ENCODE assay signal across 9 mouse cellular contexts in the genomic region with DNA sequence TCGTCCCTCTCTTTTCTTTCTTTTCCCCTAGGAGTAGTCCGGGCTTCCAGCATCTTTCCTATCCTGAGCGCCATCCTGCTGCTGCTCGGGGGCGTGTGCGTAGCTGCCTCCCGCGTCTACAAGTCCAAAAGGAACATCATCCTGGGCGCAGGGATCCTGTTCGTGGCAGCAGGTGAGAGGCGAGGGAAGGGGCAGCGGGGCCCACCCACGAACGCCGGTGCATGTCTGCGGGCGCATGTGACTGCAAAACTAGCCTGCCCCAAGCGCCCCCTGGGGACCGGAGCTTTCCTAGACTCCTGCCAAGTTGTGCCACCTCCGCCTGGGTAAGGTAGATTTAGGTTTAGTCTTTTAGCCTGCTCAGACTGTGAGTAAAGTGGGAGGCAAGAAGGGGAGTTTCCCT. TPM values are rescaled to one million over a fixed set of nuclear protein-coding genes. Genes with fewer than 3 reads are reported as not detected.
DNase-seq lines count a peak whose midpoint lies in the region; ATAC-seq and TF ChIP-seq lines count a peak whose summit lies in the region.
"Had no signal": no experiment of that assay in that cellular context is flagged by ENCODE, and none has a peak within 500 bp of the region (broad histone marks: within the 10 kb centered on the region; RNA-seq: fewer than 3 reads in every experiment).

No protein-coding gene starts in this region.

- H3K4me3 ChIP-seq in kidney, embryonic 14.5 days (ENCODE audit: low read length), result peak overlapping the region; percentile 42
- H3K4me3 ChIP-seq in stomach, postnatal 0 days (ENCODE audit: low read depth, low read length), result peak overlapping the region; percentile 10; the same call in 1 of the 2 replicates

- TF ChIP-seq CTCF in stomach, postnatal 0 days (IDR thresholded peaks at IDR 0.05; ENCODE audit: low read depth), result peak; percentile 43

- peaks cover 57% of the 10 kb centered on the region for H3K27me3 ChIP-seq in kidney, embryonic 14.5 days (ENCODE audit: control insufficient read depth, insufficient read depth, low read length)
- H3K27me3 ChIP-seq in stomach, postnatal 0 days (ENCODE audit: control insufficient read depth, insufficient read depth, low read length), result peaks cover 20% of the 10 kb centered on the region

- H3K36me3 ChIP-seq in kidney, embryonic 14.5 days (ENCODE audit: control insufficient read depth, insufficient read depth, low read length), result no peaks in the 10 kb centered on the region
- H3K36me3 ChIP-seq in stomach, postnatal 0 days (ENCODE audit: control insufficient read depth, insufficient read depth, low read length), result no peaks in the 10 kb centered on the region

- no peaks in the 10 kb centered on the region for H3K9me3 ChIP-seq in kidney, embryonic 14.5 days (ENCODE audit: control insufficient read depth, low read length)
- no peaks in the 10 kb centered on the region for H3K9me3 ChIP-seq in stomach, postnatal 0 days (ENCODE audit: control insufficient read depth, low read length)

- no peak overlapping the region for H3K27ac ChIP-seq in kidney, embryonic 14.5 days (ENCODE audit: low read depth, low read length)
- no peak overlapping the region for H3K27ac ChIP-seq in stomach, postnatal 0 days (replicated peaks)

- H3K9ac ChIP-seq in kidney, embryonic 14.5 days (ENCODE audit: low read depth, low read length), result no peak overlapping the region
- no peak overlapping the region for H3K9ac ChIP-seq in stomach, postnatal 0 days (ENCODE audit: low read length)

- peaks cover 3% of the 10 kb centered on the region; the same call in 1 of the 2 replicates for H3K4me1 ChIP-seq in kidney, embryonic 14.5 days (ENCODE audit: control insufficient read depth, insufficient read depth, low read length)
- no peaks in the 10 kb centered on the region; the same call in 1 of the 2 replicates for H3K4me1 ChIP-seq in stomach, postnatal 0 days (replicated peaks; ENCODE audit: control insufficient read depth, insufficient read depth)

- TF ChIP-seq EP300 in stomach, postnatal 0 days (optimal IDR thresholded peaks at IDR 0.05), result no peak

- WGBS in kidney, embryonic 14.5 days, result under 1% methylated on average over 20 of the region's 20 CpGs
- WGBS in stomach, postnatal 0 days, result 1% methylated on average over 20 of the region's 20 CpGs

- DNase-seq in kidney, adult 11 months, result no peak
- peak; percentile 71 for DNase-seq in ES-CJ7 (ENCODE audit: low read depth, low spot score)
- DNase-seq in cerebellum, adult 9-10 months, result peak; percentile 54
- DNase-seq in heart, postnatal 4 days, result peak; percentile 37
- DNase-seq in stomach, postnatal 0 days (ENCODE audit: low spot score), result no peak
- DNase-seq in gastrocnemius, postnatal 4 days (ENCODE audit: low spot score in 2 of 2), result no peak

- peak overlapping the region; percentile 56 for H3K4me2 ChIP-seq in kidney, embryonic 14.5 days (replicated peaks; ENCODE audit: low read depth, low read length)
- peak overlapping the region; percentile 49 for H3K4me2 ChIP-seq in stomach, postnatal 0 days (replicated peaks; ENCODE audit: low read depth)

- ATAC-seq in kidney, embryonic 14.5 days (ENCODE audit: low FRiP score, low TSS enrichment), result no peak
- ATAC-seq in megakaryocyte, adult 5-6 weeks (ENCODE audit: poor library complexity, severe bottlenecking), result 0 out of 2 replicates have a peak, but pooled peaks have one; percentile 17
- no peak for ATAC-seq in stomach, postnatal 0 days (ENCODE audit: low FRiP score, low TSS enrichment)

RNA-seq across cellular contexts. Expression of a gene that starts 12.0 kb away (rescaled TPM):
- polyA plus RNA-seq in kidney, embryonic 14.5 days (2014; fragmentation: Nextera tagmentation; extraction: Ambion mirVana), result not detected in 2 replicates
- 1 to 10 TPM; 7.9 to 9.0 TPM for total RNA-seq in heart, postnatal 4 days (2021)
- total RNA-seq in megakaryocyte, adult 5-6 weeks (2015), result not detected in 2 replicates
- not detected in 2 replicates for total RNA-seq in megakaryocyte, adult 5-6 weeks (2017)
- polyA plus RNA-seq in stomach, postnatal 0 days (2015; fragmentation: Nextera tagmentation; extraction: Ambion mirVana), result 0.22 and 0.39 TPM in 2 replicates
- 10 to 100 TPM; 76.0 to 76.4 TPM for total RNA-seq in gastrocnemius, postnatal 4 days (2021)
- polyA plus RNA-seq: liver, adult 2 months had no signal

RNA-seq across cellular contexts. Expression of a gene that starts 21.6 kb away (rescaled TPM):
- 1.8 and 2.7 TPM in 2 replicates for polyA plus RNA-seq in kidney, embryonic 14.5 days (2014; fragmentation: Nextera tagmentation; extraction: Ambion mirVana)
- total RNA-seq in heart, postnatal 4 days (2021), result under 1 TPM in 1 of 2 experiments, not detected in 1; 0.18 TPM
- not detected in 2 replicates for total RNA-seq in megakaryocyte, adult 5-6 weeks (2015)
- total RNA-seq in megakaryocyte, adult 5-6 weeks (2017), result not detected in 2 replicates
- polyA plus RNA-seq in stomach, postnatal 0 days (2015; fragmentation: Nextera tagmentation; extraction: Ambion mirVana), result 0.29 and 0.35 TPM in 2 replicates
- not detected for total RNA-seq in gastrocnemius, postnatal 4 days (2021)
- total RNA-seq: liver, adult 2 months had no signal
- polyA plus RNA-seq: liver, adult 2 months had no signal

Comparison
In these comparisons a context has a peak if more than half of its experiments do, and no peak if none do; other contexts are left out.
1. DNase-seq: peak in ES-CJ7 (single experiment), cerebellum, adult 9-10 months (single experiment) and heart, postnatal 4 days (single experiment); none in kidney, adult 11 months (single experiment), stomach, postnatal 0 days (single experiment) and gastrocnemius, postnatal 4 days (0 of 2).
2. RNA of a gene that starts 12.0 kb away (total RNA-seq): 76.0 to 76.4 TPM in gastrocnemius, postnatal 4 days and 7.9 to 9.0 TPM in heart, postnatal 4 days; not detected in megakaryocyte, adult 5-6 weeks; every median in the first group is over 4 times any median in the second.